Mouse (Mus musculus) testis, adult 2 months (tissue): ENCODE data around the gene Zfp93.

Experiments used
- CTCF ChIP-seq: fragments of 200-500 bp; IDR thresholded peaks from 2 replicates; pipeline ENCODE4 v1.5.1; 2012; ENCODE audit warnings: low read depth, mild to moderate bottlenecking, inconsistent platforms, low read length, moderate library complexity; ENCODE audit not compliant: control insufficient read depth, insufficient read depth, insufficient replicate concordance
- POLR2A ChIP-seq: fragments of 200-500 bp; IDR thresholded peaks from 2 replicates; pipeline ENCODE4 v1.6.1; 2012; ENCODE audit warnings: low read depth, mild to moderate bottlenecking, inconsistent platforms, low read length, moderate library complexity; ENCODE audit not compliant: control insufficient read depth

DNA sequence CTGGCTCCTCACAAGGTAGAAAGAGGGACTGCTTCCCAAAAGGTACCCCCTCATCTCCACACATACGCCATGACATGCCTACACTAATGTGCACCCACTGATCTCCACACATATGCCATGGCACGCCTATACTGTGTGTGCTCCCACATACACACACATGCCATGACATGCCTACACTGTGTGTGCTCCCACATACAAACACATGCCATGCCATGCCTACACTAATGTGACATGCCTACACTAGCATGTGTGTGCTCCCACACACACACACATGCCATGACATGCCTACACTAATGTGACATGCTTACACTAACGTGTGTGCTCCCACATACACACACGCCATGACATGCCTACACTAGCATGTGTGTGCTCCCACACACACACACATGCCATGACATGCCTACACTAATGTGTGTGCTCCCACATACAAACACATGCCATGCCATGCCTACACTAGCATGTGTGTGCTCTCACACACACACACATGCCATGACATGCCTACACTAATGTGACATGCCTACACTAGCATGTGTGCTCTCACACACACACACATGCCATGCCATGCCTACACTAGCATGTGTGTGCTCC, 20.0 kb downstream of the Zfp93 start:
- no peak for TF ChIP-seq CTCF
- TF ChIP-seq POLR2A: no peak
